Mouse (Mus musculus) forebrain, postnatal 0 days (tissue): Measurements from ENCODE around the gene Gm12394. TPM values are rescaled to one million over a fixed set of nuclear protein-coding genes. Genes with fewer than 3 reads are reported as not detected.
"Not testable (repeated sequence)": the region's sequence is repeated elsewhere in the genome, so short reads cannot be mapped to it uniquely, and the experiment has no call there.

Experiments used
- ATAC-seq: fragments of 200-750 bp; cut with Nextera tagmentation; 2 replicates; pipeline ENCODE4 v1.8.0; 2017; ENCODE audit warnings: mild to moderate bottlenecking, moderate library complexity
- DNase-seq: peaks from one replicate; pipeline ENCODE4 v3.0.0-alpha.2; 2015
- H3K27ac ChIP-seq: fragments of 300-500 bp; sonication (generic); 2 replicates; pipeline ENCODE4 v1.5.1; 2014; ENCODE audit warnings: low read depth, mild to moderate bottlenecking, antibody characterized with exemption, low read length, moderate library complexity, mixed read lengths
- H3K27me3 ChIP-seq: fragments of 300-500 bp; sonication (generic); 2 replicates; pipeline ENCODE4 v1.6.1; 2014; ENCODE audit warnings: mild to moderate bottlenecking, low read length, mixed read lengths; ENCODE audit not compliant: insufficient read depth
- H3K36me3 ChIP-seq: fragments of 300-500 bp; sonication (generic); 2 replicates; pipeline ENCODE4 v1.6.1; 2014; ENCODE audit warnings: mild to moderate bottlenecking, moderate library complexity; ENCODE audit not compliant: insufficient read depth
- H3K4me1 ChIP-seq: fragments of 300-500 bp; sonication (generic); 2 replicates; pipeline ENCODE4 v1.6.1; 2014; ENCODE audit warnings: antibody characterized with exemption; ENCODE audit not compliant: insufficient read depth
- H3K4me2 ChIP-seq: fragments of 300-500 bp; sonication (generic); 2 replicates; pipeline ENCODE4 v1.6.1; 2014; ENCODE audit warnings: low read depth, mild to moderate bottlenecking, moderate library complexity
- H3K4me3 ChIP-seq: fragments of 300-500 bp; sonication (generic); 2 replicates; pipeline ENCODE4 v1.5.1; 2014; ENCODE audit warnings: low read depth, low read length, mixed read lengths
- H3K9ac ChIP-seq: fragments of 300-500 bp; sonication (generic); 2 replicates; pipeline ENCODE4 v1.6.1; 2014; ENCODE audit warnings: mild to moderate bottlenecking
- H3K9me3 ChIP-seq: fragments of 300-500 bp; sonication (generic); 2 replicates; pipeline ENCODE4 v1.6.1; 2016; ENCODE audit warnings: low read length
- CTCF ChIP-seq: sonication (generic); IDR thresholded peaks from 2 replicates; pipeline ENCODE4 v1.5.1; 2016; ENCODE audit warnings: antibody characterized with exemption, control low read depth, low read depth
- WGBS: fragments of 180-500 bp; shearing (Covaris S2); extraction: QIAGEN DNeasy Blood & Tissue Kit; methylation state at CpG from one replicate; pipeline ENCODE4 v1.1.7; 2014; 5-methylcytosine and 5-hydroxymethylcytosine counted together
- polyA plus RNA-seq: library from polyadenylated mRNA; unstranded; fragments of >200 nt; fragmentation: Nextera tagmentation; extraction: Ambion mirVana; gene quantifications from 2 replicates; pipeline ENCODE4 v1.2.1, GENCODE M21; 2015
- total RNA-seq: library from RNA; depleted of rRNA; stranded (reverse); fragments of >200 nt; gene quantifications from 2 replicates; pipeline ENCODE4 v1.2.3, GENCODE M21; 2014; rRNA removed

Gene Gm12394
- 0.23 TPM in 1 of 2 replicates, not detected in the other for total RNA-seq
- 0.16 and 0.41 TPM in 2 replicates for polyA plus RNA-seq

DNA sequence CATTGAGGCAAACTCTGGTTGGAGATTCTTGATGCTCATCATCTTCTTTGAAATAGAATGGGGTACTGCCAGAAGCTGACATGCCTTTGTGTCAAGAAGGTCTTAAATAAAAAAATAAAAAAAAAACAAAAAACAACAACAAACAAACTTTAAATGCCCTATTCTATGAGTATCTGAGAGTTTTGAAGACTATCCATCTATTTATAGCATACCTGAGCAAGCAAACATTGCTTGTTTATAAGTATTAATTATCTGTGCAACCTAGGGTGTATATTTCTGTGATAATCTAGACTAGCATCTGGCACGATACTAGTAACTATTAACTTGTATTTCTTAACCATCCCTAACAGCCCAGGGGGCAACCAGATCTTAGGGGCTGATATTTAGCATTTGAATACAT lies at the start of gene Gm12394:
Gene Gm12394, minus strand, starts transcription at position 101 of the 400 bp plus-strand sequence.
- not testable (repeated sequence) for H3K9me3 ChIP-seq, H3K9ac ChIP-seq, H3K4me2 ChIP-seq, H3K27me3 ChIP-seq, H3K4me1 ChIP-seq, H3K36me3 ChIP-seq, ATAC-seq, H3K4me3 ChIP-seq, H3K27ac ChIP-seq, DNase-seq
- 76% methylated on average over 1 of the region's 1 CpGs for WGBS

- H3K9me3 ChIP-seq = no peaks in the 10 kb centered on the region
- DNase-seq = no peak
- 47% methylated on average over 6 of the region's 6 CpGs for WGBS
- H3K27me3 ChIP-seq = no peaks in the 10 kb centered on the region
- H3K4me1 ChIP-seq = no peaks in the 10 kb centered on the region
- no peak overlapping the region for H3K4me3 ChIP-seq
- H3K27ac ChIP-seq = no peak overlapping the region
- TF ChIP-seq CTCF = no peak
- ATAC-seq = no peak
- no peaks in the 10 kb centered on the region for H3K36me3 ChIP-seq
- H3K4me2 ChIP-seq = no peak overlapping the region
- no peak overlapping the region for H3K9ac ChIP-seq
Measured at GRCm38 (mm10) chr4:42904966-42905365, 48.4 kb upstream of the Gm12394 start.

GRCm38 (mm10) chr4:42904523-42904922 lies 48.0 kb upstream of the Gm12394 start:
- Histone ChIP-seq H3K9me3 (no peaks in the 10 kb centered on the region), H3K27ac (no peak overlapping the region), H3K9ac (no peak overlapping the region), H3K4me3 (no peak overlapping the region), H3K36me3 (no peaks in the 10 kb centered on the region), H3K4me1 (no peaks in the 10 kb centered on the region), H3K27me3 (no peaks in the 10 kb centered on the region), H3K4me2 (no peak overlapping the region)
- 77% methylated on average over 3 of the region's 3 CpGs for WGBS
- ATAC-seq = no peak
- no peak for DNase-seq
- no peak for TF ChIP-seq CTCF

GRCm38 (mm10) chr4:42903942-42904341 lies 47.4 kb upstream of the Gm12394 start:
- Histone ChIP-seq H3K4me2 (no peak overlapping the region), H3K4me1 (no peaks in the 10 kb centered on the region), H3K9ac (no peak overlapping the region), H3K4me3 (no peak overlapping the region), H3K9me3 (no peaks in the 10 kb centered on the region), H3K27me3 (no peaks in the 10 kb centered on the region), H3K36me3 (no peaks in the 10 kb centered on the region), H3K27ac (no peak overlapping the region)
- TF ChIP-seq CTCF = no peak
- ATAC-seq (no peak), DNase-seq (no peak)
- WGBS = 86% methylated on average over 1 of the region's 1 CpGs

- no peak for ATAC-seq
- Histone ChIP-seq H3K27ac (no peak overlapping the region), H3K9ac (no peak overlapping the region), H3K4me3 (no peak overlapping the region), H3K27me3 (no peaks in the 10 kb centered on the region), H3K36me3 (no peaks in the 10 kb centered on the region), H3K9me3 (no peaks in the 10 kb centered on the region), H3K4me1 (no peaks in the 10 kb centered on the region), H3K4me2 (no peak overlapping the region)
- TF ChIP-seq CTCF = no peak
- DNase-seq = no peak
- 90% methylated on average over 5 of the region's 5 CpGs for whole genome bisulfite sequencing
Measured at GRCm38 (mm10) chr4:42902730-42903129, 46.2 kb upstream of the Gm12394 start.

DNA sequence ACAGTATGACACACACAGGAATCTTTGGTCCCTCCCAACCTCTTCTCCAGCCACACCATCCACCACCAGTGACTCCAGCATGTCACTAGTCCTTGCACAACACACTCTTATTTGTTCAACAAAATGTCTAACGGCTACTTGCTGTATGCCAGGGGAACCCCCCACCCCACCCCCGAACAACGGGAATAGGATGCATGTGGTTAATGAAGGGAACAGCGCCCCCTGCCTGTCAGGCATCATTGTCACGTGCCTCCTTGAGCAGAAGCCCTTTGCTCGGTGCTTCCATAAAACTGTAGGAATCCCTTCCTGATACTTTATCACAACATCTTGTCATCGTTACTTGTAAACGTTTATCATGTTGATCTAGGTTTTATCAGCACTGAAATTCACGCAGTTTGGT lies 45.6 kb upstream of the Gm12394 start:
- Histone ChIP-seq H3K4me2 (no peak overlapping the region), H3K36me3 (no peaks in the 10 kb centered on the region), H3K9ac (no peak overlapping the region), H3K27me3 (no peaks in the 10 kb centered on the region), H3K9me3 (no peaks in the 10 kb centered on the region), H3K4me3 (no peak overlapping the region), H3K27ac (no peak overlapping the region), H3K4me1 (no peaks in the 10 kb centered on the region)
- no peak for ATAC-seq
- DNase-seq = no peak
- TF ChIP-seq CTCF = peak; percentile 57
- WGBS = 65% methylated on average over 9 of the region's 9 CpGs

DNA sequence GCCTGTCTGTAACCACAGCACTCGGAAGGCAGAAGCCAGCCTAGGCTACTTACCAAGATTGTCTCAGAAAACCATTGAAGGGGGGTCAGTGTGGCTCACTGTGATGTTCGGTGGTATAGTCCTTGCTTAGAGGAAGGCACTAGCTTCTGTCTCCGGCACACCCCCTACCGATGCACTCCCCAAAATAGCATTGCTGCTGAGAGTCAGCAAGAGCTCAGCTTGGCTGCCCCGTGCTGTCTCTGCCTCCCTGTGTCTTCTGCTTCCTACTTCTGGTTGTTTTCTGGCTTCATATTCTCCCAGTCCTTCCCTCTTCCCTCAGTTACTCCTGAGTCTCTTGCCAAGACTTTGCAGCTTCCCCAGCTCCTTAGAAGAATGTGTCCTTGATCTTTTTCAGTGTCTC lies 44.3 kb upstream of the Gm12394 start:
- H3K36me3 ChIP-seq = no peaks in the 10 kb centered on the region
- no peaks in the 10 kb centered on the region for H3K4me1 ChIP-seq
- no peak overlapping the region for H3K4me2 ChIP-seq
- no peak overlapping the region for H3K4me3 ChIP-seq
- no peaks in the 10 kb centered on the region for H3K9me3 ChIP-seq
- no peak overlapping the region for H3K27ac ChIP-seq
- ATAC-seq = no peak
- no peak overlapping the region for H3K9ac ChIP-seq
- no peaks in the 10 kb centered on the region for H3K27me3 ChIP-seq
- DNase-seq = no peak
- TF ChIP-seq CTCF = no peak
- WGBS = 72% methylated on average over 5 of the region's 5 CpGs

- DNase-seq (no peak), ATAC-seq (no peak)
- WGBS = 36% methylated on average over 3 of the region's 3 CpGs
- no peaks in the 10 kb centered on the region for H3K4me1 ChIP-seq
- no peaks in the 10 kb centered on the region for H3K27me3 ChIP-seq
- no peak for TF ChIP-seq CTCF
- no peaks in the 10 kb centered on the region for H3K9me3 ChIP-seq
- H3K4me3 ChIP-seq = no peak overlapping the region
- H3K36me3 ChIP-seq = no peaks in the 10 kb centered on the region
- no peak overlapping the region for H3K27ac ChIP-seq
- no peak overlapping the region for H3K9ac ChIP-seq
- no peak overlapping the region for H3K4me2 ChIP-seq
Measured at GRCm38 (mm10) chr4:42898914-42899313, 42.3 kb upstream of the Gm12394 start.
